Mouse (Mus musculus): Measurements from ENCODE around the gene Rnf5.

Gene Rnf5

GRCm38 (mm10) chr17:34605609-34606008, 2.1 kb upstream of the Rnf5 start:
- DNase-seq (ENCODE audit: low read depth): peak; percentile 96

- peak; percentile 59 for DNase-seq (ENCODE audit: low read depth)
Observed at GRCm38 (mm10) chr17:34604511-34605237, 1.2 kb upstream of the Rnf5 start.

GRCm38 (mm10) chr17:34604061-34604508, 595 bp upstream of the Rnf5 start, which contains the start of gene Agpat1:
TSS of gene Agpat1 (plus strand) at chr17:34604262.
- peak; percentile 100 for DNase-seq (ENCODE audit: low read depth)

- no peak for DNase-seq (ENCODE audit: low read depth)
Observed at GRCm38 (mm10) chr17:34601796-34602195, 1.7 kb downstream of the Rnf5 start.

DNA sequence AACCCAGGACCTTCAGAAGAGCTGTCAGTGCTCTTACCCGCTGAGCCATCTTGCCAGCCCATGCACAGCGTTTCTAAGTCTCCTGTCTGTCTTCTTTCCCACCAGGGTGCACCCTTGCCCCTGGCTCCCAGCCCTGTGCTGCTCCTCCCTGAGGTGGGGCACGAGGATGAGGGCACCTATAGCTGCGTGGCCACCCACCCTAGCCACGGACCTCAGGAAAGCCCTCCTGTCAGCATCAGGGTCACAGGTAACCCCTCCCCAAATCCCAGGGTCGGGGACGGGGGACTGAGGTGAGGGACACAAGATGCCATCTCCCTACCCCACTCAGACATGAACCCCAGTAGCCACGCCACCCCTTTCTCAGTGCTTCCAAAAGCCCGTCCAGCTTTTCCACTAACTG, 3.6 kb downstream of the Rnf5 start:
- DNase-seq (ENCODE audit: low read depth): no peak

- DNase-seq (ENCODE audit: low read depth): no peak
Observed at GRCm38 (mm10) chr17:34597566-34598095, 5.9 kb downstream of the Rnf5 start, which contains the start of gene Ager. TSS of gene Ager (plus strand) at chr17:34597862.

DNA sequence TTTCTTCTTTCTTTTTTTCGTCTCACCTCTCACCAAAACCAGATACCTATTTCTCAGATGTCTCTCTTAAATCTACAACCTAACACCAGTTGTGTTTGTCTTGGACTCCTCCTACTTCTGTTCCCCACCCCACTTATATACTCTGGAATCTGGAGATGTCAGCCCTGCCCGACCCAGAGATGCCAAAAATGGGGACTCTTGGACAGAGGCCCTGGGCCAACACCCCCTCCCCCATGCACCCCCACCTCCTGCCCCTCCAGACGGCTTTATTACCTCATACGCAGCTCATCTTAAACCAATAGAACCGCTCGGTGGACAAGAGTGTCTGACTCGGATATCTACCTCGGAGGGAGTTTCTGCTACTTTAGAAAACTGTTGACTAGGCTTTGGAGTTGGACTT, 7.4 kb downstream of the Rnf5 start:
- DNase-seq (ENCODE audit: low read depth): no peak

DNA sequence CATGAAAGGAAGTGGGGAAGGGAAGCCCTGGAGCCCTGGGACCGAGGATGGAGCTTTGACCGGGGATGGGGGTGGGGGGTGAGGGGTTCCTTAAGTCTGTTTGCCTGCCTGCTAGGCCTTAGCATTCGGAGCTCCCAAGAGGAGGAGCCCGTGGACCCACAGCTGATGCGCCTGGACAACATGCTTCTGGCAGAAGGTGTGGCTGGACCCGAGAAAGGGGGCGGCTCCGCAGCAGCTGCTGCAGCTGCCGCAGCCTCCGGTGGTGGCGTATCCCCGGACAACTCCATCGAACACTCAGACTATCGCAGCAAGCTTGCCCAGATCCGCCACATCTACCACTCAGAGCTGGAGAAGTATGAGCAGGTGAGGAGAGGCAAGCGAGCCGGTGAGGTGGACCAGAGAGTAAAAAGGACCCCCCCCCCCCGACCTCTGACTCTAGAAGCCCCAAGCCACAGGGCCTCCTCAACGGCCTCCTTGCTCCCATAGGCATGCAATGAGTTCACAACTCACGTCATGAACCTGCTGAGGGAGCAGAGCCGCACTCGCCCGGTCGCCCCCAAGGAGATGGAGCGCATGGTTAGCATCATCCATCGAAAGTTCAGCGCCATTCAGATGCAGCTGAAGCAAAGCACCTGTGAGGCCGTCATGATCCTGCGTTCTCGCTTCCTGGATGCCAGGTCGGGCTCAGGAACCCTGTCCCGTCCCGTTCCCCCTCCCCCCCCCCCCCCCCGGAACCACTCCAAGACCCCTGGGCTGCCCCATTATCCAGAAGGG, 9.6 kb downstream of the Rnf5 start:
- no peak for DNase-seq (ENCODE audit: low read depth)

GRCm38 (mm10) chr17:34592581-34593549, 10.6 kb downstream of the Rnf5 start:
- peak; percentile 30 for DNase-seq (ENCODE audit: low read depth)

GRCm38 (mm10) chr17:34591994-34592375, 11.5 kb downstream of the Rnf5 start:
- DNase-seq (ENCODE audit: low read depth): peak; percentile 93

DNA sequence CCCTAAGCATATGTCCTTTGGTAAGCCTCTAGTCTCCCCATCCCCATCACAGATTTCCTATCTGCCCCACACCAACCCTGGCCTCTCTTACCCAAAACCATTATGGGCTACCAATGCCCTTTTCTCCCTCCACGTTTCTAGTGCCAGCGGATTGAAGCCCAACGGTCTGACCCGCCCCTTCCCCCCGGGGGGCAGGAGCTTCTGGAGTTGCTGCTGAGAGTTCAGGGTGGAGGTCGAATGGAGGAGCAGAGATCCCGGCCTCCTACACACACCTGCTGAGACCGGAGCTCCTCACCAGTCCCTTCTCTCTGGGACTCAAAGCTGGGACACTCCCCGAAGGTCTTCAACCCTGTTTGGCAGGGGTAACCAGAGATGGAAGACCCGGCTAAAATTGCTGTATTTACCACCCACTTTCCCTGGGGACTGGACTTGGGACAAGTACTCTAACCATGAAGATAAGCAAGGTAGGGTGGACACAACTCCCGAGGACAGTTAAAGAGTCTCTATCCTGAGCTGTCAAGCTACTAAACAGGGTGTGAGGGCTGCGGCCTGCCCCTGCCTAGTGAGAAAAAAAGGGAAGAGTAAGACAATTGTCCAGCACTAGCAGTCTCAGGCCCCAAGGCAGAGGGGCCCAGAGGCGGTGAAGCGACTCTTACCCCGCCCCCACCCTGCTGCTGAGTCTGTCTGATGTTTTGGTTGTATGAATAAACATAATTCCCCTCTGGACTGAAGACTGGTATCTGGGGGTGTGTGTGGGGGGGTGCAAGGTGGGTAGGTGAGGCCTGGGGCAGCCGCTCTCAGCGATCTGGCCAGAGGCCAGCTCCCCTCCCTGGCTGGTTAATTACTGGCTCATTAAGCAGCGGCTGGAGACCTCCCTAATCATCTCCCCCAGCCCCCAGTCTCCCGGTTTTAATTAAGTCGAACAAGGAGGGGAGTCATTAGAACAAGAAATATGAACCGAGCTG, 12.2 kb downstream of the Rnf5 start, which contains the start of gene Pbx2:
Gene Pbx2, plus strand, starts transcription at position 238 of the 965 bp plus-strand sequence.
- peak; percentile 53 for DNase-seq (ENCODE audit: low read depth)

DNA sequence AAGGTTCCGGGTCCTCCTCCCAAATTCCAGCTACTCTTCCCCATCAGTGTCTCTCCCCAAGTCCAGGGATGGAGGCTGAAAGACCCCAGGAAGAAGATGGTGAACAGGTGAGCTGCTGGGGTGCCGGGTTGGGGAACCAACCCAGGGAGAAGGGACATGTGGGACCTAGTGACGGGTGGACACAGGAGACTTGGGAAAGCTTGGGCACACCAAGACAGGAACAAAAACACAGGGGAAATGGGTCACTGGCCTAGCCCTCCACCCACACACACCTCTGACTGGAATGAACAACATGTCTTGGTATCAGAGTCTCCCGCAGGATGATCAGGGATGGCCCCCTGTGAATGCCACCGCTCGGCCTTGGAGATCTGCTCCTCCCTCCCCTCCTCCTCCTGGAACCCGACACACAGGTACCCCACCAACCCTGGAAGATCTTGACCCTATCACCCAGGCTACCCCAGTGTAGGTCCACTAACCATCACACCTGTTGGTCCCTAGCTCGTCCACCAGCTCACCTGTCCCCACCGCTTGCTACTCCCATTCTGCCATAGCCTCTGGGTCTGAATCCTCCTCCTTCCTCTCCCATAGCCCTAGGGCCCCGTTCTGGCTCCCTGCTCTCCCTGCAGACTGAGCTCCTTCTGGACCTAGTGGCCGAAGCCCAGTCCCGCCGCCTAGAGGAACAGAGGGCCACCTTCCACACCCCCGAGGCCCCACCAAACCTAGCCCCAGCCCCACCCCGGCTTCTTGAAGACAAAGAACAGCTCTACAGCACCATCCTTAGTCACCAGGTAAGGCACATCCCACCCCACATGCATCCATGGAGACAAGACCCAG, 13.1 kb downstream of the Rnf5 start:
- DNase-seq (ENCODE audit: low read depth): peak; percentile 39

DNA sequence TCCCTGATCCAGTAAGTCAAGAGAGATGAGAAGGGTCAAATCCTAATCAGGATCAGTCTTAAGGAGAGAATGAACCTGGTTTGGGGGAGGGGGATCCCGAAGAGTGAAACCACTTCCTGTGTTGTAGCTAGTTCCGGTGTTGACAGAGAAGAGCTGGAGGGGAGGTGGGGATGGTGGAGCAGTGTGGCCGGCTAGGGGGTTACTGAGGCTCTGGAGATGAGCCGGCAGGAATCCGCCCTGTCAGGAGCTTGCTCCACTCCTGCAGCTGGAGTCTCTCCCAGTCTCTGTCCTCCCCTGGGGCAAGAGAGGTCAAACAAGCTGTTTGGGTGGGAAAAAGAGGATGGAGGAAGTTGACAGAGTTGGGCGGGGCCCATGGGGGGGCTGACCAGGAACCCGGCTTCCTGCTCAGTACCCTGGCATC, 13.8 kb downstream of the Rnf5 start, which contains the start of gene Gpsm3:
Gene Gpsm3, plus strand, starts transcription at position 126 of the 421 bp plus-strand sequence.
- DNase-seq (ENCODE audit: low read depth): peak; percentile 81

- no peak for DNase-seq (ENCODE audit: low read depth)
Observed at GRCm38 (mm10) chr17:34589206-34589605, 14.3 kb downstream of the Rnf5 start.

- peak; percentile 49 for DNase-seq (ENCODE audit: low read depth)
Observed at GRCm38 (mm10) chr17:34588767-34589166, 14.7 kb downstream of the Rnf5 start.

- no peak for DNase-seq (ENCODE audit: low read depth)
Observed at GRCm38 (mm10) chr17:34587814-34588213, 15.7 kb downstream of the Rnf5 start.

DNA sequence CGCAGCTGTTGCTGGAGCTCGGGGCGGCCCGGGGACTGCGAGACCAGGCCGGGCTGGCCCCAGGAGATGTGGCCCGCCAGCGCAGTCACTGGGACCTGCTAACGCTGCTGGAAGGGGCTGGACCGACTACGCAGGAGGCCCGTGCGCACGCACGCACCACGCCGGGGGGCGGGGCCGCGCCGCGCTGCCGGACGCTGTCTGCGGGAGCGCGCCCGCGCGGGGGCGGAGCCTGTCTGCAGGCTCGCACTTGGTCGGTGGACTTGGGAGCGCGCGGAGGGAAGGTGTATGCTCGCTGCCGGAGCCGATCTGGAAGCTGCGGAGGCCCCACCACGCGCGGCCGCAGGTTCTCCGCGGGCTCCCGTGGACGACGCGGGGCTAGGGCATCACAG, 16.1 kb downstream of the Rnf5 start:
- peak; percentile 96 for DNase-seq (ENCODE audit: low read depth)

DNA sequence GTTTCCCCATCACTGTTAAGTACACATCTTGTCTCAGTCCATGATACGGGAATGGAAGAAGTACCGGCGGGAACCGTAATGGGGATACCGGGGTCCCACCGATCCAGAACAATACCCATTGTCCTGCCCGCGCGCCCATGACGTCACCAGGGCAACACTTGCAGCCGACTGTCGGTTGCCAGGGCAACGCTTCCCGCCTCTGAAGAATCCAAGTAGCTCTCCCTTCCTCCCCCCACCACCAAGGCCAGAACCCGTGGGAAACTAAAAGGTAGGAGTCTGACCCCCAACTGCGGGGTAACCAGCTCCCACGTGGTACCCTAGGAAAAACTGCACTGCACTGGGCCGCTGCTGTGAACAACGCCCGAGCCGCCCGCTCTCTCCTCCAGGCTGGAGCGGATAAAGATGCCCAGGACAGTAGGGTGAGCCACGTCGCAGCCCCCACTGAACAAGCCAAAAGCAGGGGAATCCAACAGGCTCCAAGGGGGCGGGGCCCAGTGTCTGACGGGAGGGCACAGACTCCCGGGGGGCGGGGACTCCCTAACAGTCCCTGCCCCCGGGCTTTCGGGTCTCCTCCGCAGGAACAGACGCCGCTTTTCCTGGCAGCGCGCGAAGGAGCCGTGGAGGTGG, 16.6 kb downstream of the Rnf5 start:
- DNase-seq (ENCODE audit: low read depth): peak; percentile 95

Data from induced T-regulatory cell, adult 2 months (primary cell).